Mouse (Mus musculus): ENCODE results near the gene Abi1.

DNA sequence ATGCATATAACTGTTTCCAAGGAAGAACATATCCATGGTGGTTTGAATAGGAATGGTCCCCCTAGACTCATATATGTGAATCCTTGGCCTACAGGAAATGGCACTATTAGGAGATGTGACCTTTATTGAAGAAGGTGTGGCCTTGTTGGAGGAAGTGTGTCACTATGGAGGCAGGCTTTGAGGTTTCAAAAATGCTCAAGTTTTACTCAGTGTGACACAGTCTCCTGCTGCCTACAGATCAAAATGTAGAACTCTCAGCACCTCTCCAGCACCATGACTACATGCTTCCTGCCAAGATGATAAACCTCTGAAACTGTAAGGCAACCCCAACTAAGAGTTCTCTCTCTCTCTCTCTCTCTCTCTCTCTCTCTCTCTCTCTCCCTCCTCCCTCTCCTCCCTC, 8.0 kb upstream of the Abi1 start:
- TF ChIP-seq CTCF (IDR thresholded peaks at IDR 0.05; ENCODE audit: extremely low read depth, insufficient read length, insufficient replicate concordance, low read depth, low read length) = no peak
- TF ChIP-seq POLR2A (IDR thresholded peaks at IDR 0.05; ENCODE audit: low read depth, low read length) = no peak
